Mouse (Mus musculus): ENCODE data around the gene Eva1a.

GRCm38 (mm10) chr6:82111540-82111939 is 70.7 kb downstream of the Eva1a start:
- TF ChIP-seq CTCF (IDR thresholded peaks at IDR 0.05; ENCODE audit: extremely low read depth, insufficient read length, insufficient replicate concordance, low read depth, low read length), result no peak
- no peak for TF ChIP-seq POLR2A (IDR thresholded peaks at IDR 0.05; ENCODE audit: low read depth, low read length)
